Mouse (Mus musculus): ENCODE results near the gene Ap5s1. TPM values are rescaled to one million over a fixed set of nuclear protein-coding genes. Genes with fewer than 3 reads are reported as not detected.

Gene Ap5s1
- polyA plus RNA-seq, 1 experiment from 2014 or later, result 22.2 TPM

- peak; percentile 83 for DNase-seq (ENCODE audit: low spot score)
Observed at GRCm38 (mm10) chr2:131186771-131187601, 19.9 kb upstream of the Ap5s1 start, which contains the start of the genes Cdc25b and Spef1. TSS of gene Cdc25b (plus strand) at chr2:131186949. TSS of gene Spef1 (minus strand) at chr2:131187282.

- no peak for DNase-seq (ENCODE audit: low spot score)
Observed at GRCm38 (mm10) chr2:131187602-131187922, 19.3 kb upstream of the Ap5s1 start.

GRCm38 (mm10) chr2:131188311-131188710 lies 18.6 kb upstream of the Ap5s1 start:
- DNase-seq (ENCODE audit: low spot score), result peak; percentile 21

GRCm38 (mm10) chr2:131189521-131190309 lies 17.2 kb upstream of the Ap5s1 start:
- peak; percentile 59 for DNase-seq (ENCODE audit: low spot score)

- DNase-seq (ENCODE audit: low spot score), result no peak
Observed at GRCm38 (mm10) chr2:131190344-131191004, 16.4 kb upstream of the Ap5s1 start.

GRCm38 (mm10) chr2:131191005-131191390 lies 15.9 kb upstream of the Ap5s1 start:
- DNase-seq (ENCODE audit: low spot score), result peak; percentile 9

GRCm38 (mm10) chr2:131196606-131197316 lies 10.1 kb upstream of the Ap5s1 start:
- DNase-seq (ENCODE audit: low spot score), result no peak

GRCm38 (mm10) chr2:131200710-131201109 lies 6.2 kb upstream of the Ap5s1 start:
- DNase-seq (ENCODE audit: low spot score), result no peak

- DNase-seq (ENCODE audit: low spot score), result no peak
Observed at GRCm38 (mm10) chr2:131201262-131201661, 5.6 kb upstream of the Ap5s1 start.

- DNase-seq (ENCODE audit: low spot score), result no peak
Observed at GRCm38 (mm10) chr2:131203816-131204409, 3.0 kb upstream of the Ap5s1 start.

GRCm38 (mm10) chr2:131204410-131204981 lies 2.4 kb upstream of the Ap5s1 start:
- DNase-seq (ENCODE audit: low spot score), result no peak

- no peak for DNase-seq (ENCODE audit: low spot score)
Observed at GRCm38 (mm10) chr2:131205521-131206182, 1.2 kb upstream of the Ap5s1 start.

- DNase-seq (ENCODE audit: low spot score), result no peak
Observed at GRCm38 (mm10) chr2:131208356-131208755, 1.5 kb downstream of the Ap5s1 start.

- DNase-seq (ENCODE audit: low spot score), result no peak
Observed at GRCm38 (mm10) chr2:131209125-131209795, 2.4 kb downstream of the Ap5s1 start.

- DNase-seq (ENCODE audit: low spot score), result peak; percentile 90
Observed at GRCm38 (mm10) chr2:131209969-131210792, 3.3 kb downstream of the Ap5s1 start.

- no peak for DNase-seq (ENCODE audit: low spot score)
Observed at GRCm38 (mm10) chr2:131211026-131211615, 4.2 kb downstream of the Ap5s1 start.

GRCm38 (mm10) chr2:131213773-131214172 lies 6.9 kb downstream of the Ap5s1 start:
- no peak for DNase-seq (ENCODE audit: low spot score)
